Mouse (Mus musculus): Measurements from ENCODE around the gene Plekhb1. TPM values are rescaled to one million over a fixed set of nuclear protein-coding genes. Genes with fewer than 3 reads are reported as not detected.

Plekhb1 gene
- total RNA-seq (2015) (not detected in 2 replicates), total RNA-seq (2017) (not detected in 2 replicates)

DNA sequence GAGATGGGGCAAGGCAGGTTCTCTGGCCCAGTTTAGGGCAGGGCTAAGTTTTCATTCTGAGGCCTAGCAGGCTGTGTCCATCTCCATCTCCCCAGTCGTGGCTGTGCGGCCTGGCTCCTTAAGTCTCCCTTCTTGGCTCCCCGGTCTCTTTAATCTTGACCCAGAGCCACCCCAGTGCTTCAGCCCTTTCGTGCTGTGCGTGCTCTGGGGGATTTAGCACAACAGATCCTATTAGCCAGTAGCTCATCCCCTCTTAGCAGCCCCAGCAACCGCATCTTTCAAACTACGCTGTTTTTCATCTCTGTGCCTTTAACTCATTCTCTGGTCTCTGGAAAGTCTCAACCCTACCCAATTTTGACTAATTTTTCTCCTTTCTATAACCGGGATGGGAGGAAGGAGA lies at the start of gene Plekhb1:
Plekhb1 (minus strand) TSS at position 184 of the 400 bp plus-strand sequence.
- no peak for ATAC-seq (ENCODE audit: poor library complexity, severe bottlenecking)

DNA sequence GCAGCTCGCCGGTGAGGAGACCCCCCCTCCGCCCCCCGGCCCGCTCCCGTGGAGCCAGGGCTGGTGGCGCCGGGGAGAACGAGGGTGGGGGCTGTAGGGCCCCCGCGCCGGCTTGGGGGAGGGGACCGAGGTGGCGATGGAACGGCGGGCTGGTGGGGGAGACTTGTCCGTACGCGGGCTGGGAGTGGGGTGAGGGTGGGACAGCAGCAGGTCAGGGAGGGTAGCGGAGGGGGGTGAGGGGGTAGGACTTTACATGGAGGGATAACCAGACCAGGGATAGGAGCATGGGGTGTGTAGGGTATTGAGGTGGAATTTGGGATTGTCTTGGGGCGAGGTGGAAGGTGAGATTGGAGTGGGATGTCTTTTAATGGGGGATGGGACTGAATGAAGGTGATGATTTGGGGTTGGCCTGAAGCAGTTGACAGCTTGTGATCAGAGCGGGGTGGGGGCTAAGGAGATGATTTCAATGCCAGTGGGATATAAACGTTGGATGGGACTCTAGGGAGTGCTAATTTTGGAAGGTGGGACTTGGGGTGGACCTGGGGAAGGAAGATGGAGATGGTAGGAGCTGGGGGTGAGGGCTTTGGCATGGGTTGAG lies 44.8 kb upstream of the Plekhb1 start:
- no peak for ATAC-seq (ENCODE audit: poor library complexity, severe bottlenecking)

DNA sequence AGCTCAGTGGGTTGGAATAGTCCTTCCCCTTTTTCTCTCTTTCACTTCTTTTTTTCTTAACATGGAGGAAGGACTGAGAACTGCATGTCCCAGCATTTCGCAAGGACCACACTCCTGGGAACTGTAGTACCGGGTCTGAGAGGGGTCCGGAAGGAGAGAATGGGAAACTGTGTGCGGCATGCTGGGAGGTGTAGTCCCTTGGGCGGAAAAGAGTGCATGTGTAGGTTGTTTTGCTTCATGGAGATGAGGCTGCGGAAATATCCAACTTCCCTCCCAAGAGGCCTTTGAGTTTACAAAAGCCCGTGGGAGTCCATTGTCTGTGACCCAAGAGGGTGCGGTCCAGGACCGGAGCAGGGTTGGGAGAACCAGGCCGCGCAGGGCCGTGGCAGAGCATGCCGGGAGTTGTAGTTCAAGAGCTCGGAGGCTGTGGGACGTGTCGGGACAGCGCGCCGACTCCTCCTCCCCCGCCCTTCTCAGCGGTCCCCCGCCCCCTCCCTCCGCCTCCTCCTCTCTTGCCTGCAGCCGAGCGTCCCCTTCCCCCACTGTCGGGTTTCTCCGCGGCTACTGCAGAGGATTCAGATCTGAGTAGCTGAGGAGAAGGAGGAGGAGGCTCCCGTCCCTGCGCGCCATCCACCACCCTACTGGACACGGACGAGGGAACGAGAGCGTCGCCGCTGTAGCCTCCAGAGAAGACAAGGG lies 44.1 kb upstream of the Plekhb1 start, which contains the start of gene Fam168a:
Fam168a (plus strand) TSS at position 493 of the 699 bp plus-strand sequence.
- ATAC-seq (ENCODE audit: poor library complexity, severe bottlenecking) = peak; percentile 96

DNA sequence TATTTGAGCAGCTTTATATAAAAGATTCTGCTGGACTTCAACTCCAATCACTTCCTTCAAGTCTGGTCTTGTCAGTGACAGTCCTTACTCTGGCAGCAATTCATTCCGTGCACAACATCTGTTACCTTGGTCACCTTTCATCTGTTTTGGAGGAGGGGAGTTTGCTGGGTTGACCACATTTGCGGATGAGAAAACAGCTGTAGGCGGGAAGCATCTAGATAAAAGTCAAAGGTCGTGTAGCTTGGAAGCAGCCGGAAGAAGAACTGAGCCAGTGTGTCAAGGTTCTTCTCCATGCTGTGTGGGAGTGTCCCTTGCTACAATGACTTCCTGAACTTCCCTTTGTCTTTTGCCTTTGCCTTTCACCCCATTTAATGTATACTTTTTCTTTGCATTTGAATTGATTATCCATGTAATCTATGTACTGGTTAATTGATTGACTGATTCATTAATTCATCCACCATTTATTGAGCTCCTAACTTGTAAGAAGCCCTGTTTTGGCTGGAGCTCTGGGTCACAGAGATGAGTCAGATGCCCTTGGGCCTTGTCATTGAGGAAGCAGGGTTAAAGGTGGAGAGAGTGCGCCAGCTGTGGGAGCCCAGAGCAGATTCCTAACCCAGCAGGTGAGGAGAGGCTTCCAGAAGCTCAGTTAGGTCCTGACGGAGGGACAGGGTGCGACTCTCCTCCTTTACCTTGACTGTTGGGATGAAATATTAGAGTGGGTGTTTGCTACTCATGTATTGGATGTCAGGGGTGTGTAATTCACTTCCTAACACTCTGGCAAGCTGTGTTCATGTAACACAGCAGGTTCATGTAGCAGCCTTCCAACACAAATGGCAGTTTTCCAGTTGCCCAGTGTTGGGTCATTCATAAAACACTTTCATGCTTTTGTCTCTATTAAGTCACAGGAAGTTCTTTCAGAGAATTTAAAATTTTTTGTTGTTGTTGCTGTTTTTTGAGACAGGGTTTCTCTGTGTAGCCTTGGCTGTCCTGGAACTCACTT lies 37.9 kb upstream of the Plekhb1 start:
- no peak for ATAC-seq (ENCODE audit: poor library complexity, severe bottlenecking)

DNA sequence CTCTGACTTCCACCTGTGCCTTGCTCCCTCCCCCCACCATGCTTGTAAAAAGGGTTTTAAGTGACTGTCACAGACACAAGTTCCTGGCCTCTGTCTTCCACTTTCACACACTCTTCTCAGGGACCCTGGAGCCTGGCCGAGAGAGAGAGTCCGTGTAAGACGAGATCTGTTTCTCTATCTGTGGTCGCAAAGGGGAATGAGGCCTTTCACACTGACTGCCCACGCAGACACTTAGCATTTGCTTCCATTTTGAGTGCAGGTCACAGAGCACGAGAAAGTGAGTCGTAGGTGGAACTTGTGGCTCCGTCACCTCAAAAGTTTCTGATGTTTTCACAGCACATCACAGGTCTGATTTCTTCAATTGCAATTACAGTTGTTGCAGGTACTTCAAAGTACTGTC lies 31.0 kb upstream of the Plekhb1 start:
- ATAC-seq (ENCODE audit: poor library complexity, severe bottlenecking) = no peak

DNA sequence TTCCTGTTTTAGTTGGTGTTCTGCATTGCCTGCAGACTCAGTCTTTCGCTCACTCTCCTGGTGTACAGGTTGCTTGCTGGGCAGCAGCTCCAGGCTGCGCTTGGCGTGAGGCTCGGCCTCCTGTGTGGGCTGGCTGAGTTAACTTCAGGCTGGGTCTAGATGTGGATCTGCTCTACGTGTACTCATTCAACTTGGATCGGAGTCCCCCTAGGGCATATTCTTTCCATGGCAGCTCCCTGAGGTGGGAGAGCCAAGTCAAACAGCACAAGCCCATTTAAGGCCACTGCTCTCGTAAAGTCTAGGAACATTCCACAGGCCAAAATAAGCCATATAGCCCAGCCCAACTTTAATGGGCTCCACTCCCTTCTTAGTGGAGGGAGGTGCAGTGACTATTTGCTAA lies 26.3 kb upstream of the Plekhb1 start:
- ATAC-seq (ENCODE audit: poor library complexity, severe bottlenecking) = no peak

DNA sequence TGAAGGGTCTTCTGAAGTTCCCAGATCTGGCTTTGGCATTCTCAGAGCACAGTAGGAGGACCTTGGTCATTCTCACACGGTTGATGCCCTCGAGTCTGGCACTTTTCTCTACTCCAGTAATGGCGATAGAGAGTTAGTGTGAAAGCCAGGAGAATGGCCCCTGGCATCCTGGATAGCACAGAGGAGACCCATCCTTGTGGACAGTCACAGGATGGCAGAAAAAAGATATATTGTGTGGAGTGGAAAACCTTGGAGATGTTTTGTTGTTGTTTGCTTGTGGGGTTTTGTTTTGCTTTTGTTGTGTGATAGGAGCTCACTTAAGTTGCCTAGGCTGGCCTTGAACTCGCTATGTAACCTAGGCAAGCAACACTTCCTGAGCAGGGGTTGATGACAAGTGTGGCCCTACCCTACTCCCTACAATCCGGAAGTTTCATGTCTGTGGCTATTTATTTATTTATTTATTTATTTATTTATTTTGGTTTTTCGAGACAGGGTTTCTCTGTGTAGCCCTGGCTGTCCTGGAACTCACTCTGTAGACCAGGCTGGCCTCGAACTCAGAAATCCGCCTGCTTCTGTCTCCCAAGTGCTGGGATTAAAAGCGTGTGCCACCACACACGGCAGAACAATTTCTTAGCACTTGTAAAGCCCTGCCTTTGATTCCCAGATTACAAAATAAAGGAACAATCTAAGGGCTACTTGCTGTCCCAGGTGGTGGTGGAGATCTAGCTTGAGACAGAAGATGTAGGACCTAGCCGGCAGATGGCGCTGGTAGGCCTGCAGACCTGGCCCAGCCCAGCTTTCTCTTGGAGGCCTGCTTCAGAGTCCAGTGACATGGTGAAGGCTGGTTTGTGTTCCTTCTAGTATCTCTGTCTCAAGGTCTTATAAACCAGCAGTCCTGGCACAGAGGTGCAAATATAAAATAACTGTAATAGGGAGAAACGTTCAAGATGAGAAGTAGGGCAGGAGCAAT lies 23.1 kb upstream of the Plekhb1 start:
- ATAC-seq (ENCODE audit: poor library complexity, severe bottlenecking) = peak; percentile 87

DNA sequence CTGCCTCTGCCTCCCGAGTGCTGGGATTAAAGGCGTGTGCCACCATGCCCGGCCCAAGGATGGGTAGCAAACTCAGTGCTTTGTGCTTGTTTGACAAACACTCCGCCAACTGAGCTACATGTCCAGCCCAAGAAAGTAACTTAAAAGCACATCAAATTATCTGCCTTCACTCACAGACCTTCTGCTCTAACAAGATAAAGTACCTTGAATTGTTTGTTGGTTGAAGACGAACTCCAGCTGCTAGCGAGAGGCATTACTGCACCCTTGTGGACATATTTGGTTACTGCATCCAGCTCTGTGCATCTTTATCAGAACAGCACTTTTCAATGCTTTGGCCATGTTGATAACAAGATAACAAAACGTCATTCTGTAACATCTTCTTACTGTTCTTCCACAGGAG lies 22.3 kb upstream of the Plekhb1 start:
- peak; percentile 70 for ATAC-seq (ENCODE audit: poor library complexity, severe bottlenecking)

DNA sequence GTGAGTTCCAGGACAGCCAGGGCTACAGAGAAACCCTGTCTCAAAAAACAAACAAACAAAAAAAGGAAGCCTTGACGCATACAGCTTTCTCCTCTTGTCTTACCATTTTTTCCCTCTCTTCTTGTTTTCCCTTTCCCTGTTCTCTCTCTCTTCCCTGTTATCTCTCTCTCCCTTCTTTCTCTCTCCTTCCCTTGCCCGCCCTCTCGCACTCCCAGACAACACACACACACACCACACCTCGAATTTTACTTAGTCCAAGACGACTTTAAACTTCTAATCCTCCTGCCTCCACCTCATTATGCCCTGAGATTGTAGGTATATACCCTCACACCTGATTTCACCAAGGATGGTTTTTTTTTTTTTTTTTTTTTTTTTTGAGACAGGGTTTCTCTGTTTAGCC lies 21.9 kb upstream of the Plekhb1 start:
- ATAC-seq (ENCODE audit: poor library complexity, severe bottlenecking) = no peak

DNA sequence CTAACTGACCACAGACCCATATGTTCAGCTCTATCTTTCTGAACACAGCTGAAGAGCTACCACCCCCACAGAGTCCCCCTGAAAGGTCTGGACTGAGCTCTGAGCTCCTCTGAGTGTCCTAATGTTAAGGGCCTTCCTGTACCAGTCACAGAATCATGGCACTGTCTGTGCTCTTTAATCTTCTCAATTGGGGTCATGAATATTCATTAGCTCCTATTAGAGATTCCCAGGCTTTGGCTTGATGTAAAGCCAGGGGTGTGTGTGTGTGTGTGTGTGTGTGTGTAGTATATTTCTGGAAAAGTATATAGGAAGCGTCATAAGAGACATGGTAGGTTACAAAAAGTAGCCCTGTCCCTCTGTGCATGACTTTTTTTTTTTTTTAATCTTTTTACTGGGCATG lies 21.0 kb upstream of the Plekhb1 start:
- ATAC-seq (ENCODE audit: poor library complexity, severe bottlenecking) = no peak

DNA sequence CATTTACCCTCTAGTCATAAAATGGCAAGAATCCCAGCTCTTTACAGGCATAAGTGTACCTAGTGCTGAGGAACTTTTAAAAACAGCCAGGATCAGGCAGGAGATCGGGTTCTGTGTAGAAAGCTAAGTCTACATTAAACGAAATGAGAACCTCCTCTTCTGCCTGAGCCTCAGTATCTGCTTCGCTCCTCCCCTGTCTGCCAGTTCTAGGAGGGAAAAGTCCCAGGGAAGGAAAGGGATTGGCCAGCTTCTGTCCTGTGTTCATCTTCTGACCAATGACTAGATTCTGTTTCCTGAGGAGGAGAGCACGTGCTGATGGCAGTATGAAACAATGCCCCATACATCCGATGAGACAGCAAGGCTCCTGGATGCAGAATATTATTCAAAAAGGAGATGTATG lies 18.9 kb upstream of the Plekhb1 start:
- no peak for ATAC-seq (ENCODE audit: poor library complexity, severe bottlenecking)

DNA sequence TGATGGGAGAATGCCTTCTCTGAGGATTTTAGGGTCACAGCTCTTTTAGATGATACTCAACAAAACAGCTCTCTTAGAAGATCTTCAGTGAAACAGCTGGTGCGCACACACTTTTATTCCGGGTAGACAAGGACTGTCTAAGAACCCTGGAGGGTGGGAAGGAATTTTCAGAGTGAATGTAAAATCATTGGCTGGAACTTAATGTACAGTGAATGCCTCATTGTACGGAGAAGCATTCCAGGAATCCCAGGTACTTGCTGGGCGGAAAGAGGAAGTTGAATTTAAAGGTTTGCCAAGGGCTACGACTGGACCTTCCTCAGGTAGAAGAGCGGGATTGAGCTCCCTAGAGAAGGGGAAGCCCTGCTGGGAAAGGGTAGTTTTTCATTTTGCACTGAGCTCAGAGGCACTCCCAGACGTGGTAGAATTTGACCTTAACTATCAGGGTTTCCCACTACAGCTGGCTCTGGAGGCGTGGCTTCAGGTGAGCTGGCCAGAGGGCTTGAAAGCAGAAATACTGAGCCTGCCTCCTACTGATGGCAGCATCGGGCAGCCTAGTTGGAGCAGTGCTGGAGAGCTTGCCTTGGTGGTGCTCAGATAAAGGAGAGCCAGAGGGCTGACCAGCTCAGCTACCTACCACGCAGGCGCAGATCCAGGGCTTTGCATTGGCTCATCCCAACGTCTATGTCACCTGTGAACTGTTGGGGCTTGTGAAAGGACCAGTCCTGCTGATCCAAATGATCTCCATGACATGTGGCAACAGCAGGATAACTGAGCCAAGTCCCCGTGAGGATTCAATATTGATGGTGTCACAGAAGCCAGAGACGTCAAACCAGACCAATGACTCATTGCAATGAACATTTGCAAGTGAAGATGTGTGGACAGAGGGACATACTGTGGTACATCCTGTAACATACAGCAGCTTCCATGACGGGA lies 17.0 kb upstream of the Plekhb1 start:
- no peak for ATAC-seq (ENCODE audit: poor library complexity, severe bottlenecking)

DNA sequence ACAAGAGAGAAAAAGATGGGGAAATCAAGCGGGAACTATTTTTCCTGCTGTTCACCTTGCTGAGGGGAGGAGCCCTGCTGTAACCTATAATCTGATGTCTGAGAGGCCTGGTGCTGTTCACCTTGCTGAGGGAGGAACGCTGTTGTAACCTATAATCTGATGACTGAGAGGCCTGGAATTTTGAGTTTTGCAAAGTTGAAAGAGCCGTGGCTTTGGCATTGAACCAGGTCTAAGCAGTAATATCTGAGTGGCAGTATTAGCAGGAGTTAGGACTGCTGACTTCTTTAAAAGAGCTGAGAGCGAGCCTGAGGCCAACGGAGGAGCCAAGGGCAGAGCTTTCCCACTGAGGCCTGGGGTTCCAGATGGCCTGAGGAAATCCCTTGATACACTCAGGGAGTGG lies 15.8 kb upstream of the Plekhb1 start:
- ATAC-seq (ENCODE audit: poor library complexity, severe bottlenecking) = no peak

DNA sequence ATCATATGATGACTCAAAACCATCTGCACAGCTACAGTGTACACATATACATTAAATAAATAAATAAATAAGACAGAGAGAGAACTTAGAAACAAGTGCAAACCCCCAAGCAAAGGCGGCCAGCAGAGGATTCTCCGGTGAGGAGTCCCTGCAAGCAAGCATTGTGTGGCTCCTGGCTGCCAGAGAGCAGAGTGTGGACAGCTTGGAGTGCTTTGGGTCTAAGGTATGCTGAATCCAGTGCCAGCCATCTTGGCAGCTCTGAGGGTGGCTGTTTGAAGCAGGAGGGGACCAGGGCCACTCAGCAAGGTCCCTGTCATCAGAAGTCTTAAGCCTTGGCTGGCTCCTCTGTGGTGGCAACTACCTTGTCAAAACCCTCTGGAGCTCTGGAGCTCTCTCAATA lies 12.7 kb upstream of the Plekhb1 start:
- no peak for ATAC-seq (ENCODE audit: poor library complexity, severe bottlenecking)

DNA sequence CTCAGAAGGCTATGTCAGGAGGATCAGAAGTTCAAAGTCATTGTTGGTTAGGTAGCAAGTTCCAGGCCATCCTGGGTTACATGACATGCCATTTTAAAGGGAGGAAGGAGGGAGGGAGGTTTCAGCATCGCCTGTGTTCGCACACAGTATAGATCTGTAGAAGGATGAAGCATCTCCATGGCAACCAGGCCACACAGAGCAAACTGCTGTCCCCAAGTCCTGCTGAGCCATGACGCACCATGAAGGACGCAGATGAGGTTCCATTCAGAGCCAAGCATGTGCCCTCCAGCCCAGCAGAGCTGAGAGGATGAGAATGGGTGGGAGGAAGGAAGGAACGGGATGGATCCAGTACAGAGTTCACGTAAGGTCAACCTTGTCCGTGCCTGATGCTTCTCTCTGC lies 11.2 kb upstream of the Plekhb1 start:
- ATAC-seq (ENCODE audit: poor library complexity, severe bottlenecking) = no peak

DNA sequence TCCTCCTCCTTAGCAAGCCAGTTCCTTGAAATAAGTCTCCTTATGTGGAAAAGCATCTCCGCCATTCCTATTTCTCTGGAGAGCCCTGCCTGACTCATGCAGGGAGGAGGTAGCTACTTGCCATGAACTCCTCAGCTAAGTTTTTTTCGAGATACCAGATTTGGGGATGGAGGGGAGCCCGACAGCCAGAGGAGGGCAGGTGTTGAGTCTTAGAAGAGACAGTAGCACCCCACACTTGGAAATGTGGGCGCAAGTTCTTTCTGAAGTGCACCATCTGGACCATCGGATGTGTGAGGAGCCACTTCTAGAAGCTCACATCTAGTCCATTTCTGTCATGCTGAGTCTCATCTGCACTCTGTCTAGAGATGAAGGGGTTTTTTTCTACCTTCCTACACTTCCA lies 8.4 kb upstream of the Plekhb1 start:
- no peak for ATAC-seq (ENCODE audit: poor library complexity, severe bottlenecking)

DNA sequence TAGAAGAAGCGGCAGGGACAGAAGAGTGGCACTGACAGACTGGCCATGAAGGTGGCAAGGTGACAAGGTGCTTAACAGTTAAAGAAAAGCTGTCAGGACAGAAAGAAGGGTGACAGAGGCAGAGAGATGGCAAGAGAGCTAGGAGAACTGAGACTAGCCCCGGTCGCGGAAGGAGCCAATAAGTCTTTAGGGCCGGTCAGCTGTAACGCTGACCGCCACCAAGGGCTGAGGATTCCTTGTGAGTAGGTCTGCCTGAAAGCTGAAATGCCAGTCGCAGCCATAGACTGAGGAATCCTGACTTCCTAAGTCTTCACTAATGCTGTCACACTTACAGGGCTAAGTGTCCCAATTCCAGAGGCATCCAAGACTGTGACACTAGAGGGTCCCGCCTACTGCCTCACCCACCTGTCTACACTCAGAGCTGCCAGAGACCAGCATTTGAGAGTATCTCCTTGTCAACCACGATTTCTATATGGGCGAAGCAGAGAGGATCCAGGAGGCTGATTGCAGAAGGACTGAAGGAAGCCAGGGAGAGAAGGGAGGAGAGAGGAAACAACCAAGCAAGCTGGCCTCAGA lies 1.6 kb upstream of the Plekhb1 start:
- ATAC-seq (ENCODE audit: poor library complexity, severe bottlenecking) = no peak

DNA sequence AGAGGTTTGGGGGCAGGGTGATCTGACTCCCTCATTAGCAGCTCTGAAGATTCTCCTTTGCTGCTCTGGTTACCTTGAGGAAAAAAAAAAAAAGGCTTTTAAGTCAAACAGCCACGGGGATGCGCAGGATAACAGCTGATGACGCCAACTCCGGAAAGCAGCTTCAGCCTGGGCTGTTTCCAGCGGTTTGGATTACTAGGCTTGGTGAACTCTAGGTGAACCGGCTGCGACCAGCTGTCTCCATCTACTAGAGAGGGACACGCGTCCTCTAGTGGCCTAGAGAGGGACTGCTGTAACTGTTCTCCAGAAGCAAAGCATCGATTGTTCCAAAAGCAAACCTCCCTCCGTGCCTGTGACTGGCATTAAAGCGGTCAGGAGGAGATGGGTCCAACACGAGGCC lies 976 bp upstream of the Plekhb1 start:
- ATAC-seq (ENCODE audit: poor library complexity, severe bottlenecking) = peak; percentile 94

DNA sequence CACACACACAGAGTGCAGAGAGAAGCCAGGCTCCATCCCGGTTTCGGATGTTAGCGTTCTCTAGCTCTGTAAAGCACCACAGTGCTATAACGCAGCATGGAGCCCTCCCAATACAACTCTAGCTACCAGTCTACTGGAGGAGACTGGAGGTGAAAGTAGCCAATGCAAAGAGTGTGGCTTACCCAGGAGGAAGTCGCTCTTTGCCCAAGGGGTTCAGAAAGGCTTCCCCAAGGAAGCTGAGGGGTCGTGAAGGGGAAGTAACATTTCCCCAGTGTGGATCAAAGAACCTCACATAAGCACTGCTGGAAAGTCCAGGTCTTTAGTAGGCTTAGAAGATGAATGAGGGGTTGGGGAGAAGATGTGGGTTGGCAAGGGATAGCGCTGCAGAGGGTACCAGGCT lies 950 bp downstream of the Plekhb1 start:
- no peak for ATAC-seq (ENCODE audit: poor library complexity, severe bottlenecking)
